Mouse (Mus musculus) kidney, adult 2 months (tissue): ENCODE measurements around the gene Mrpl33. TPM values are rescaled to one million over a fixed set of nuclear protein-coding genes. Genes with fewer than 3 reads are reported as not detected.
A peak's percentile ranks its signal among the peaks of the same experiment; 100 is the strongest.

Source experiments
- DNase-seq: peaks from one replicate; pipeline ENCODE4 v3.0.0; 2021
- H3K27ac ChIP-seq: fragments of 200-500 bp; 2 replicates; pipeline ENCODE4 v1.5.1; 2012; ENCODE audit warnings: low read depth, low read length, control low read depth, inconsistent platforms; ENCODE audit not compliant: insufficient read depth
- H3K27me3 ChIP-seq: fragments of 200-500 bp; replicated peaks from 2 replicates; pipeline ENCODE4 v1.6.1; 2012; ENCODE audit warnings: mild to moderate bottlenecking, moderate library complexity, low read length, inconsistent platforms; ENCODE audit not compliant: control insufficient read depth, insufficient read depth
- H3K36me3 ChIP-seq: fragments of 200-500 bp; 2 replicates; pipeline ENCODE4 v1.6.1; 2012; ENCODE audit warnings: mild to moderate bottlenecking, moderate library complexity, low read length, inconsistent platforms; ENCODE audit not compliant: control insufficient read depth, insufficient read depth
- H3K4me1 ChIP-seq: fragments of 200-500 bp; 2 replicates; pipeline ENCODE4 v1.6.1; 2011; ENCODE audit warnings: low read length; ENCODE audit not compliant: control insufficient read depth, insufficient read depth
- H3K4me3 ChIP-seq: fragments of 200-500 bp; 2 replicates; pipeline ENCODE4 v1.5.1; 2011; ENCODE audit warnings: mild to moderate bottlenecking, low read depth, low read length, control low read depth; ENCODE audit not compliant: insufficient read depth
- CTCF ChIP-seq: fragments of 200-500 bp; conservative IDR thresholded peaks from 2 replicates; pipeline ENCODE4 v1.5.1; 2011; ENCODE audit warnings: low read depth, mild to moderate bottlenecking, control low read depth, low read length, moderate library complexity, mixed read lengths; ENCODE audit not compliant: insufficient read depth, insufficient read length
- POLR2A ChIP-seq: fragments of 200-500 bp; IDR thresholded peaks from one replicate; pipeline ENCODE4 v1.6.1; 2011; ENCODE audit warnings: low read depth, low read length, control low read depth
- WGBS: fragments of 180-500 bp; shearing (Covaris S2); methylation state at CpG from one replicate; pipeline ENCODE4 v1.1.7; 2018; 5-methylcytosine and 5-hydroxymethylcytosine counted together
- polyA plus RNA-seq: library from polyadenylated mRNA; depleted of rRNA; stranded (reverse); fragments of >200 nt; gene quantifications from 2 replicates; pipeline ENCODE4 v1.2.3, GENCODE M21; 2012

Gene Mrpl33
- polyA plus RNA-seq, 1 experiment: 34.3 TPM

- Histone ChIP-seq H3K27ac (no peak overlapping the region), H3K4me3 (no peak overlapping the region), H3K4me1 (no peaks in the 10 kb centered on the region), H3K36me3 (no peaks in the 10 kb centered on the region), H3K27me3 (no peaks in the 10 kb centered on the region)
- WGBS: 56% methylated on average over 3 of the region's 3 CpGs
- no peak for DNase-seq
- TF ChIP-seq CTCF (no peak), POLR2A (no peak)
Measured at GRCm38 (mm10) chr5:31606151-31606550, 9.4 kb downstream of the Mrpl33 start.

- TF ChIP-seq POLR2A (no peak), CTCF (no peak)
Measured at GRCm38 (mm10) chr5:31610376-31611086, 13.8 kb downstream of the Mrpl33 start.

GRCm38 (mm10) chr5:31611186-31611585 lies 14.5 kb downstream of the Mrpl33 start:
- H3K4me3 ChIP-seq: no peak overlapping the region
- H3K27ac ChIP-seq: no peak overlapping the region
- H3K4me1 ChIP-seq: peaks cover 7% of the 10 kb centered on the region
- no peaks in the 10 kb centered on the region for H3K27me3 ChIP-seq
- no peak for DNase-seq
- no peaks in the 10 kb centered on the region for H3K36me3 ChIP-seq
- 96% methylated on average over 1 of the region's 1 CpGs for WGBS
- TF ChIP-seq POLR2A (no peak), CTCF (no peak)

More at GRCm38 (mm10) chr5:31610376-31611086, 13.8 kb downstream of the Mrpl33 start:
- Histone ChIP-seq H3K4me3 (no peak overlapping the region), H3K27me3 (no peaks in the 10 kb centered on the region), H3K4me1 (peaks cover 7% of the 10 kb centered on the region), H3K27ac (no peak overlapping the region), H3K36me3 (no peaks in the 10 kb centered on the region)
- 58% methylated on average over 13 of the region's 13 CpGs for WGBS
- DNase-seq: no peak

GRCm38 (mm10) chr5:31613852-31614286 lies 17.1 kb downstream of the Mrpl33 start:
- Histone ChIP-seq H3K4me1 (peaks cover 7% of the 10 kb centered on the region), H3K27me3 (no peaks in the 10 kb centered on the region), H3K36me3 (peaks cover 3% of the 10 kb centered on the region; the same call in 1 of the 2 replicates), H3K4me3 (peak overlapping the region; percentile 79), H3K27ac (peak overlapping the region; percentile 83)
- TF ChIP-seq CTCF (peak; percentile 45), POLR2A (peak; percentile 20)
- peak; percentile 94 for DNase-seq
- under 1% methylated on average over 37 of the region's 37 CpGs for WGBS

GRCm38 (mm10) chr5:31614339-31615025 lies 17.7 kb downstream of the Mrpl33 start:
- H3K36me3 ChIP-seq: peaks cover 3% of the 10 kb centered on the region
- 51% methylated on average over 6 of the region's 6 CpGs for WGBS
- no peaks in the 10 kb centered on the region for H3K27me3 ChIP-seq
- H3K27ac ChIP-seq: peak overlapping the region; percentile 83
- no peak for TF ChIP-seq CTCF
- no peak for TF ChIP-seq POLR2A
- peak overlapping the region; percentile 79 for H3K4me3 ChIP-seq
- H3K4me1 ChIP-seq: peaks cover 7% of the 10 kb centered on the region
- DNase-seq: peak; percentile 7

- WGBS: 88% methylated on average over 3 of the region's 3 CpGs
- no peak for DNase-seq
- Histone ChIP-seq H3K27me3 (no peaks in the 10 kb centered on the region), H3K4me1 (no peaks in the 10 kb centered on the region; the same call in 1 of the 2 replicates), H3K4me3 (no peak overlapping the region), H3K27ac (no peak overlapping the region), H3K36me3 (peaks cover 3% of the 10 kb centered on the region)
- TF ChIP-seq POLR2A: no peak
- no peak for TF ChIP-seq CTCF
Measured at GRCm38 (mm10) chr5:31620326-31620725, 23.6 kb downstream of the Mrpl33 start.

GRCm38 (mm10) chr5:31627117-31627516 lies 30.4 kb downstream of the Mrpl33 start:
- no peak for TF ChIP-seq POLR2A
- TF ChIP-seq CTCF: no peak
- WGBS: 26% methylated on average over 3 of the region's 3 CpGs
- Histone ChIP-seq H3K4me3 (no peak overlapping the region), H3K4me1 (no peaks in the 10 kb centered on the region), H3K27me3 (no peaks in the 10 kb centered on the region), H3K27ac (no peak overlapping the region), H3K36me3 (no peaks in the 10 kb centered on the region)
- DNase-seq: no peak
